Mouse (Mus musculus) E14TG2a.4 (cell line): ENCODE results near the gene Elane.

Experiments
- H3K27me3 ChIP-seq: 2 replicates; pipeline ENCODE4 v1.6.1; 2014; ENCODE audit warnings: low read length, control low read depth; ENCODE audit not compliant: insufficient read depth
- H3K36me3 ChIP-seq: 2 replicates; pipeline ENCODE4 v1.6.1; 2014; ENCODE audit warnings: low read length, control low read depth; ENCODE audit not compliant: insufficient read depth
- H3K4me1 ChIP-seq: replicated peaks from 2 replicates; pipeline ENCODE4 v1.6.1; 2014; ENCODE audit warnings: low read depth, low read length, control low read depth
- H3K4me3 ChIP-seq: replicated peaks from 2 replicates; pipeline ENCODE4 v1.5.1; 2014; ENCODE audit warnings: mild to moderate bottlenecking, low read length
- H3K9me3 ChIP-seq: 2 replicates; pipeline ENCODE4 v1.6.1; 2014; ENCODE audit warnings: low read length, control low read depth
- CTCF ChIP-seq: conservative IDR thresholded peaks from 2 replicates; pipeline ENCODE4 v1.5.1; 2014; ENCODE audit warnings: low read length
- NANOG ChIP-seq: IDR thresholded peaks from 2 replicates; pipeline ENCODE4 v1.6.1; 2014; ENCODE audit warnings: borderline replicate concordance, low read length, mixed read lengths
- POU5F1 ChIP-seq: IDR thresholded peaks from 2 replicates; pipeline ENCODE4 v1.6.1; 2014; ENCODE audit warnings: low read length, borderline replicate concordance

Elane gene

GRCm38 (mm10) chr10:79861230-79862048 lies 24.6 kb upstream of the Elane start:
- Histone ChIP-seq H3K36me3 (peaks cover 92% of the 10 kb centered on the region), H3K27me3 (no peaks in the 10 kb centered on the region), H3K4me1 (peaks cover 83% of the 10 kb centered on the region), H3K9me3 (no peaks in the 10 kb centered on the region), H3K4me3 (peak overlapping the region; percentile 97)
- TF ChIP-seq POU5F1 = no peak
- no peak for TF ChIP-seq NANOG
- no peak for TF ChIP-seq CTCF

GRCm38 (mm10) chr10:79862049-79862788 lies 23.8 kb upstream of the Elane start:
- Histone ChIP-seq H3K4me3 (no peak overlapping the region), H3K36me3 (peaks cover 84% of the 10 kb centered on the region), H3K9me3 (no peaks in the 10 kb centered on the region), H3K27me3 (no peaks in the 10 kb centered on the region), H3K4me1 (peaks cover 83% of the 10 kb centered on the region)
- no peak for TF ChIP-seq POU5F1
- no peak for TF ChIP-seq CTCF
- no peak for TF ChIP-seq NANOG

- H3K4me1 ChIP-seq = peaks cover 81% of the 10 kb centered on the region
- no peaks in the 10 kb centered on the region for H3K27me3 ChIP-seq
- H3K4me3 ChIP-seq = no peak overlapping the region
- peaks cover 77% of the 10 kb centered on the region for H3K36me3 ChIP-seq
- H3K9me3 ChIP-seq = no peaks in the 10 kb centered on the region
- TF ChIP-seq POU5F1 = no peak
- TF ChIP-seq NANOG = no peak
- TF ChIP-seq CTCF = no peak
These were observed 23.1 kb upstream of the Elane start for GRCm38 (mm10) chr10:79862925-79863324.

GRCm38 (mm10) chr10:79864351-79865188 lies 21.5 kb upstream of the Elane start:
- TF ChIP-seq NANOG (no peak), POU5F1 (no peak), CTCF (no peak)
- peaks cover 6% of the 10 kb centered on the region for H3K27me3 ChIP-seq
- H3K36me3 ChIP-seq = peaks cover 61% of the 10 kb centered on the region
- no peaks in the 10 kb centered on the region for H3K9me3 ChIP-seq
- H3K4me3 ChIP-seq = no peak overlapping the region
- peaks cover 64% of the 10 kb centered on the region for H3K4me1 ChIP-seq

GRCm38 (mm10) chr10:79865189-79865601 lies 20.9 kb upstream of the Elane start:
- no peak for TF ChIP-seq NANOG
- no peak for TF ChIP-seq POU5F1
- TF ChIP-seq CTCF = no peak
- no peak overlapping the region for H3K4me3 ChIP-seq
- peaks cover 54% of the 10 kb centered on the region for H3K36me3 ChIP-seq
- H3K9me3 ChIP-seq = no peaks in the 10 kb centered on the region
- peaks cover 58% of the 10 kb centered on the region for H3K4me1 ChIP-seq
- H3K27me3 ChIP-seq = peaks cover 6% of the 10 kb centered on the region

GRCm38 (mm10) chr10:79865801-79866295 lies 20.2 kb upstream of the Elane start:
- Histone ChIP-seq H3K36me3 (peaks cover 48% of the 10 kb centered on the region), H3K9me3 (no peaks in the 10 kb centered on the region), H3K4me3 (no peak overlapping the region), H3K4me1 (peaks cover 51% of the 10 kb centered on the region), H3K27me3 (peaks cover 6% of the 10 kb centered on the region)
- no peak for TF ChIP-seq NANOG
- no peak for TF ChIP-seq POU5F1
- TF ChIP-seq CTCF = no peak

- Histone ChIP-seq H3K4me1 (peaks cover 45% of the 10 kb centered on the region), H3K4me3 (no peak overlapping the region), H3K27me3 (peaks cover 10% of the 10 kb centered on the region), H3K9me3 (no peaks in the 10 kb centered on the region), H3K36me3 (peaks cover 40% of the 10 kb centered on the region)
- TF ChIP-seq CTCF (no peak), POU5F1 (no peak), NANOG (no peak)
These were observed 19.4 kb upstream of the Elane start for GRCm38 (mm10) chr10:79866601-79867000.

GRCm38 (mm10) chr10:79871845-79872244 lies 14.2 kb upstream of the Elane start:
- no peaks in the 10 kb centered on the region for H3K36me3 ChIP-seq
- peaks cover 50% of the 10 kb centered on the region for H3K27me3 ChIP-seq
- H3K4me3 ChIP-seq = no peak overlapping the region
- H3K9me3 ChIP-seq = peaks cover 6% of the 10 kb centered on the region; the same call in 1 of the 2 replicates
- H3K4me1 ChIP-seq = peaks cover 36% of the 10 kb centered on the region
- TF ChIP-seq CTCF (no peak), NANOG (no peak), POU5F1 (no peak)
